13 mouse cellular contexts compared by ENCODE assay signal in the genomic region with DNA sequence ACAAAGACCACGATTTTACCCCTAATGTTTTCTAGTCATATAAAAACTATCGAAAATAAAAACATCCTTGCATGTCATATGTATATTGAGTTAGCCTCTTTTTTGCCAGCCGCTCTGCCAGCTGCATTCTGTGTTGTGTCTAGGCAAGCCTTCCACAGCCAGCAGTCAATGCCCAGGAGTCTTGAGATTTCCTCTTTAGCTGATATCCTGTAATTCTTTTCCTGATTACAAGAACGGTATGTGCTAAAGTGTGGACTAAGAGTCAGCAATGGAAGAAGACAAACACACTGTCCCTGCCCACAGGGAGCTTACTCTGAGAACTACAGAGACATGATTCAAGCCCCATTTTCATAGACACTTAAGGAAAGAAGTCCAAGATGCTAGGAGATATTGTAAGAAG. TPM values are rescaled to one million over a fixed set of nuclear protein-coding genes. Genes with fewer than 3 reads are reported as not detected.
A peak's percentile ranks its signal among the peaks of the same experiment; 100 is the strongest.
DNase-seq lines count a peak whose midpoint lies in the region; TF ChIP-seq lines count a peak whose summit lies in the region.
"Had no signal": no experiment of that assay in that cellular context is flagged by ENCODE, and none has a peak within 500 bp of the region (broad histone marks: within the 10 kb centered on the region; RNA-seq: fewer than 3 reads in every experiment).

No protein-coding gene starts in this region.

- H3K79me2 ChIP-seq in liver, adult 2 months (ENCODE audit: control insufficient read depth, insufficient read depth, low read length), result peaks cover 25% of the 10 kb centered on the region; the same call in 1 of the 2 replicates

- no peak for TF ChIP-seq POLR2A in liver, adult 2 months (IDR thresholded peaks at IDR 0.05; ENCODE audit: extremely low read depth, insufficient read depth, low read length)

- H3K27me3 ChIP-seq in liver, adult 2 months (ENCODE audit: control insufficient read depth, insufficient read depth, low read length), result no peaks in the 10 kb centered on the region
- H3K27me3 ChIP-seq: neural tube, embryonic 15.5 days had no signal

- no peak overlapping the region for H3K9ac ChIP-seq in liver, adult 2 months (ENCODE audit: low read depth, low read length)

- H3K27ac ChIP-seq in liver, adult 2 months (replicated peaks; ENCODE audit: insufficient read depth, low read depth, low read length), result 0 out of 2 replicates have a peak overlapping the region, but pooled peaks have one; percentile 19
- H3K27ac ChIP-seq in brown adipose tissue, adult 24 weeks (replicated peaks; ENCODE audit: low read depth, low read length), result peak overlapping the region; percentile 95

- 77% methylated on average over 4 of the region's 4 CpGs for WGBS in liver, adult 2 months

- no peak for TF ChIP-seq CTCF in liver, adult 2 months (IDR thresholded peaks at IDR 0.05; ENCODE audit: low read depth, low read length)

- H3K4me1 ChIP-seq in liver, adult 2 months (ENCODE audit: control insufficient read depth, insufficient read depth, low read length), result peaks cover 19% of the 10 kb centered on the region
- peaks cover 9% of the 10 kb centered on the region for H3K4me1 ChIP-seq in brown adipose tissue, adult 24 weeks (ENCODE audit: control insufficient read depth, insufficient read depth, insufficient read length, low read length)

- DNase-seq in heart, adult 11 months, result peak; percentile 91
- DNase-seq in heart, adult 18-20 months, result no peak
- DNase-seq in liver, adult 2 months (ENCODE audit: extremely low read depth, low read depth, low spot score), result no peak
- DNase-seq in liver, result no peak
- peak; percentile 46 for DNase-seq in lung, postnatal 36 days
- DNase-seq in cerebellum, adult 9-10 months, result no peak
- no peak for DNase-seq in frontal cortex, adult 2 months (ENCODE audit: extremely low spot score in 1 of 2, low spot score in 1 of 2)
- DNase-seq: adrenal gland, adult 2 months; cerebellum, adult 2 months; embryo, embryonic 11 days; gastrocnemius, postnatal 36 days had no signal

- H3K4me3 ChIP-seq in liver, adult 2 months (ENCODE audit: insufficient read depth, low read depth, low read length), result no peak overlapping the region
- no peak overlapping the region for H3K4me3 ChIP-seq in brown adipose tissue, adult 24 weeks (ENCODE audit: insufficient read depth, low read depth, low read length)

- H3K36me3 ChIP-seq in liver, adult 2 months (ENCODE audit: control insufficient read depth, insufficient read depth, low read length), result no peaks in the 10 kb centered on the region; the same call in 1 of the 2 replicates
- H3K36me3 ChIP-seq: neural tube, embryonic 15.5 days had no signal

RNA-seq across cellular contexts. Expression of a gene that starts 1.2 kb away (rescaled TPM):
- total RNA-seq in heart, adult 18-20 months (2021), result 10 to 100 TPM; 25.4 to 25.5 TPM
- total RNA-seq in liver, adult 2 months (2014; rRNA removed), result 24.9 and 26.4 TPM in 2 replicates
- polyA plus RNA-seq in liver, adult 2 months (2012; rRNA removed), result 7.3 and 8.5 TPM in 2 replicates
- 45.5 and 53.7 TPM in 2 replicates for polyA plus RNA-seq in brown adipose tissue, adult 24 weeks (2012; ENCODE audit: insufficient read depth, insufficient read length, missing spikeins)
- 21.2 and 25.4 TPM in 2 replicates for polyA plus RNA-seq in frontal cortex, adult 2 months (2012; rRNA removed)

Comparison
In these comparisons a context has a peak if more than half of its experiments do, and no peak if none do; other contexts are left out.
1. DNase-seq: peak in heart, adult 11 months (single experiment) and lung, postnatal 36 days (single experiment); none in heart, adult 18-20 months (0 of 2), liver, adult 2 months (single experiment), liver (single experiment), cerebellum, adult 9-10 months (single experiment) and frontal cortex, adult 2 months (0 of 2).